Mouse (Mus musculus) CD4-positive, CD25-positive, alpha-beta regulatory T cell, adult 9 weeks (primary cell): ENCODE results near the gene Scgb2b20. TPM values are rescaled to one million over a fixed set of nuclear protein-coding genes. Genes with fewer than 3 reads are reported as not detected.

Experiments used
- polyA plus RNA-seq: library from polyadenylated mRNA; unstranded; fragments of 100-300 nt; shearing (Covaris generic); gene quantifications from one replicate; pipeline ENCODE4 v1.2.1, GENCODE M21; 2017

Gene Scgb2b20
- polyA plus RNA-seq = not detected

DNA sequence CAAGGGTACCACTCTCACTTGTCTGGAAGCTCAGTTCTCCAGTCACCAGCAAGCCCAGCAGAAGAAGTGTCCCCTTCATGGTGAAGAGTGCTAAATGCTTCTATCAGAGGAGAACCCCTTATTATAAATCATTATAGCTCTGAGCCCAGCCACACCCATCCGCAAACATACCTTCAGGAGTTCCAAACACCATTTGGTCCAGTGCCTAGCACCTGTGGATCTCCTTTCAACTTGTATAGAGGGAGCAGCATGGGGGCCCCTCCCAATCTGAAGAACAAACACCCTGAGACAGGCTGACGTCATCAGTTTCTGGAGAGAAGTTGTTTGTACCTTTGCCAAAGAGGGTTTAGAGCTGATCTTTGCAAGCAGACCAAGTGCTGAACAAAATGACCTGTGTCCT is at the start of gene Scgb2b20:
Gene Scgb2b20 (minus strand): TSS at position 101 of the 400 bp plus-strand sequence.

DNA sequence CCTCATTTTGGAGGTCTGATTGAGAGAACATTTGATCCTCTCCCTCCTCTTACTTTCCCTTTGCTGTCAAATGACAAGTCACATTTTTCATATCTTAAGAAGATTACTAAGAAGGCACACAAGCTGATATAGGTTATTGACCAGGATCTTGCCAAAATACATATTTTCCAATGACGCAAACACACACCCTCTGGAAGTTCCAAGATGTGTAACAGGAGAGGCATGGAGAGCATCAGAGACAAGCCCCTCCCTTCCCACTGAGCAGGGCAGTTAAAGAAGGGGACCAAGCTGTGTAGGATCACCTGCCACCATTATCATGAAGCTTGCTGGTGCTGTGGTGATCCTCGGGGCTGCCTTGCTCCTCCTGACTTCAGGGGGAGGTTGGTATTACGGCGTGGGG is 6.8 kb upstream of the Scgb2b20 start, which contains the start of gene Scgb1b20:
Gene Scgb1b20 (plus strand): TSS at position 301 of the 400 bp plus-strand sequence.

Other genes starting within 250 kb of the Scgb2b20 start
- not detected for gene Scgb2b18, start 192.5 kb downstream of the Scgb2b20 start, polyA plus RNA-seq
- not detected for gene Scgb1b18, start 180.8 kb downstream of the Scgb2b20 start, polyA plus RNA-seq
- gene Scgb2b19, start 86.0 kb downstream of the Scgb2b20 start, polyA plus RNA-seq = not detected
- gene Scgb1b19, start 79.0 kb downstream of the Scgb2b20 start, polyA plus RNA-seq = not detected
- gene Scgb1b20, start 6.9 kb upstream of the Scgb2b20 start, polyA plus RNA-seq = not detected
- not detected for gene Scgb2b21, start 154.1 kb upstream of the Scgb2b20 start, polyA plus RNA-seq